Mouse (Mus musculus): ENCODE data around the gene Snd1. TPM values are rescaled to one million over a fixed set of nuclear protein-coding genes. Genes with fewer than 3 reads are reported as not detected.

The Snd1 gene
- polyA plus RNA-seq, 1 experiment from 2014 or later, result 111 TPM

DNA sequence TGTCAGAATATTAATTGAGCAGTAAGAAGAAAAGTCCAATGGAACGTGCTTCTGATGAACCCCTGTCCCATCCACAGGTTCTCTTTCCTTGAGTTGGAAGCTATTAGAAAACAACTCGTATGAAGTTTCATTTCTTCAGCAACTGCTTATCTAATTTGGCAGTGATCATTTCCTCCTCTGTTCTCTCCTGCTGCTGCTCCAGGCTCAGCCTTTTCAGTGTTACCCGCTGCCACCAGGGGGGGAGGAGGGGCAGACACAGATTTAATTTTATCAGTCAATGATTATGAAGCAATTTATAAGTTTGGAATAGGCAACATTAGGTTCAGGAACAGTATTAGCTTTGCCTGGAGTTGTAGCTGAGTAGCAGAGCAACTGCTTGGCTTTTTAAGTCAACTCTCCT, 291.7 kb downstream of the Snd1 start:
- H3K9ac ChIP-seq (ENCODE audit: low read length), result no peak overlapping the region
- no peak overlapping the region for H3K27ac ChIP-seq (ENCODE audit: low read depth, low read length)
- H3K36me3 ChIP-seq (ENCODE audit: control insufficient read depth, insufficient read depth, low read length), result no peaks in the 10 kb centered on the region
- no peak overlapping the region for H3K4me3 ChIP-seq (ENCODE audit: low read depth, low read length)
- 87% methylated on average over 3 of the region's 3 CpGs for WGBS
- ATAC-seq (ENCODE audit: insufficient read depth, low FRiP score, low TSS enrichment) (no peak), DNase-seq (ENCODE audit: low spot score) (no peak)
- H3K9me3 ChIP-seq (ENCODE audit: control insufficient read depth, low read length), result no peaks in the 10 kb centered on the region
- no peaks in the 10 kb centered on the region for H3K27me3 ChIP-seq (ENCODE audit: control insufficient read depth, insufficient read depth, low read length)
- H3K4me2 ChIP-seq (ENCODE audit: low read depth), result no peak overlapping the region
- H3K4me1 ChIP-seq (ENCODE audit: control insufficient read depth, insufficient read depth, low read length), result peaks cover 9% of the 10 kb centered on the region; the same call in 1 of the 2 replicates

- DNase-seq (ENCODE audit: low spot score), result no peak
- Histone ChIP-seq H3K27ac (ENCODE audit: low read depth, low read length) (no peak overlapping the region), H3K36me3 (ENCODE audit: control insufficient read depth, insufficient read depth, low read length) (no peaks in the 10 kb centered on the region), H3K4me1 (ENCODE audit: control insufficient read depth, insufficient read depth, low read length) (no peaks in the 10 kb centered on the region), H3K4me2 (ENCODE audit: low read depth) (no peak overlapping the region), H3K27me3 (ENCODE audit: control insufficient read depth, insufficient read depth, low read length) (no peaks in the 10 kb centered on the region), H3K9me3 (ENCODE audit: control insufficient read depth, low read length) (no peaks in the 10 kb centered on the region), H3K4me3 (ENCODE audit: low read depth, low read length) (no peak overlapping the region), H3K9ac (ENCODE audit: low read length) (no peak overlapping the region)
- no peak for ATAC-seq (ENCODE audit: insufficient read depth, low FRiP score, low TSS enrichment)
- 78% methylated on average over 6 of the region's 6 CpGs for WGBS
Measured at GRCm38 (mm10) chr6:28767891-28768481, 293.0 kb downstream of the Snd1 start.

DNA sequence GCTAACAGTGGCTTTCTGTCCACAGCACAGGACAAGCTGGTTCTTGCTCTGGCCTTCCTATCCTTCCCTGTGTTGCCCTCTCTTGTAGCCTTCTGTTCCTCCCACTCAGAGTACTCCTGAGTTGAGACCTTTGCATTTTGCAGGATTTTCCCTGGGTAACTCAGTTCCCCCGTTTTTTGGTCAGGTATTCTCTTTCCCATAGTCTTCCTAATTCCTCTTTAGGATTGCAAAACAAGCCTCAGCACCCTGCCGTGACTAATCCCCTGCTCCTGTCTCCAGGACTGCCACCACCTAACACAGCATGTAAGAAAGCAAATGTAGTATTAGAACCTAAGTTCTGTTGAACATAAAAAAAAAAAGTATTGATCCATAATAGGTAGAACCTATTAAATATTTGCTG, 296.4 kb downstream of the Snd1 start:
- DNase-seq (ENCODE audit: low spot score) (no peak), ATAC-seq (ENCODE audit: insufficient read depth, low FRiP score, low TSS enrichment) (no peak)
- WGBS, result 38% methylated on average over 2 of the region's 2 CpGs
- no peak overlapping the region for H3K9ac ChIP-seq (ENCODE audit: low read length)
- H3K4me3 ChIP-seq (ENCODE audit: low read depth, low read length), result no peak overlapping the region
- H3K4me2 ChIP-seq (ENCODE audit: low read depth), result no peak overlapping the region
- H3K27ac ChIP-seq (ENCODE audit: low read depth, low read length), result no peak overlapping the region
- no peaks in the 10 kb centered on the region for H3K36me3 ChIP-seq (ENCODE audit: control insufficient read depth, insufficient read depth, low read length)
- H3K27me3 ChIP-seq (ENCODE audit: control insufficient read depth, insufficient read depth, low read length), result no peaks in the 10 kb centered on the region
- H3K9me3 ChIP-seq (ENCODE audit: control insufficient read depth, low read length), result no peaks in the 10 kb centered on the region
- no peaks in the 10 kb centered on the region for H3K4me1 ChIP-seq (ENCODE audit: control insufficient read depth, insufficient read depth, low read length)

DNA sequence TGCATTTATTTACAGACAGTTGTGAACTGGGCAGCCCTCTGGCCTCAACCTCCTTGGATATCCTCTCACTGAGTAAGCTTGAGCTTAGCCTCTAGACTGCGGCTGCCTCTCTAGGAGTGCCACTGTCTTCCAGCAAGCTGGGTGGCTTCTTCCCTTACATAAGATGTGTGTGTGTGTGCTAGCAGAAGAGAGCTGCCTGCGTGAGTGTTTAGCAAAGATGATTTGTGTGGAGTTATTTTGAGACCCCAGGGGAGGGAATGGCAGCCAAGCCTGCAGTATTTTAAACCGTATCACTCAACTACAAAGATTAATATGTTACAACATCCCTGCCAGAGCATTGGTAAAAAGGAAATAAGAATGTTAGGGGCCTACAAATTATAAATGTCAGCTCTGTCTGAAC, 306.8 kb downstream of the Snd1 start:
- H3K36me3 ChIP-seq (ENCODE audit: control insufficient read depth, insufficient read depth, low read length), result no peaks in the 10 kb centered on the region
- H3K27ac ChIP-seq (ENCODE audit: low read depth, low read length), result no peak overlapping the region
- no peaks in the 10 kb centered on the region for H3K9me3 ChIP-seq (ENCODE audit: control insufficient read depth, low read length)
- H3K4me2 ChIP-seq (ENCODE audit: low read depth), result no peak overlapping the region
- no peaks in the 10 kb centered on the region for H3K27me3 ChIP-seq (ENCODE audit: control insufficient read depth, insufficient read depth, low read length)
- DNase-seq (ENCODE audit: low spot score) (no peak), ATAC-seq (ENCODE audit: insufficient read depth, low FRiP score, low TSS enrichment) (no peak)
- 60% methylated on average over 3 of the region's 3 CpGs for WGBS
- peaks cover 13% of the 10 kb centered on the region for H3K4me1 ChIP-seq (ENCODE audit: control insufficient read depth, insufficient read depth, low read length)
- H3K4me3 ChIP-seq (ENCODE audit: low read depth, low read length), result no peak overlapping the region
- H3K9ac ChIP-seq (ENCODE audit: low read length), result no peak overlapping the region

- H3K9ac ChIP-seq (ENCODE audit: low read length), result no peak overlapping the region
- H3K27me3 ChIP-seq (ENCODE audit: control insufficient read depth, insufficient read depth, low read length), result no peaks in the 10 kb centered on the region
- DNase-seq (ENCODE audit: low spot score) (no peak), ATAC-seq (ENCODE audit: insufficient read depth, low FRiP score, low TSS enrichment) (0 out of 2 replicates have a peak, but pooled peaks have one; percentile 45)
- peak overlapping the region; percentile 2; the same call in 1 of the 2 replicates for H3K27ac ChIP-seq (ENCODE audit: low read depth, low read length)
- WGBS, result 66% methylated on average over 4 of the region's 4 CpGs
- H3K4me2 ChIP-seq (ENCODE audit: low read depth), result no peak overlapping the region
- peaks cover 13% of the 10 kb centered on the region for H3K4me1 ChIP-seq (ENCODE audit: control insufficient read depth, insufficient read depth, low read length)
- H3K4me3 ChIP-seq (ENCODE audit: low read depth, low read length), result no peak overlapping the region
- H3K9me3 ChIP-seq (ENCODE audit: control insufficient read depth, low read length), result no peaks in the 10 kb centered on the region
- H3K36me3 ChIP-seq (ENCODE audit: control insufficient read depth, insufficient read depth, low read length), result no peaks in the 10 kb centered on the region
Measured at GRCm38 (mm10) chr6:28783082-28783647, 308.2 kb downstream of the Snd1 start.

- H3K36me3 ChIP-seq (ENCODE audit: control insufficient read depth, insufficient read depth, low read length), result no peaks in the 10 kb centered on the region
- no peak overlapping the region for H3K9ac ChIP-seq (ENCODE audit: low read length)
- ATAC-seq (ENCODE audit: insufficient read depth, low FRiP score, low TSS enrichment) (no peak), DNase-seq (ENCODE audit: low spot score) (no peak)
- no peaks in the 10 kb centered on the region for H3K27me3 ChIP-seq (ENCODE audit: control insufficient read depth, insufficient read depth, low read length)
- H3K27ac ChIP-seq (ENCODE audit: low read depth, low read length), result 0 out of 2 replicates have a peak overlapping the region, but pooled peaks have one; percentile 2
- 59% methylated on average over 5 of the region's 5 CpGs for WGBS
- H3K9me3 ChIP-seq (ENCODE audit: control insufficient read depth, low read length), result no peaks in the 10 kb centered on the region
- H3K4me3 ChIP-seq (ENCODE audit: low read depth, low read length), result no peak overlapping the region
- H3K4me2 ChIP-seq (ENCODE audit: low read depth), result no peak overlapping the region
- peaks cover 13% of the 10 kb centered on the region for H3K4me1 ChIP-seq (ENCODE audit: control insufficient read depth, insufficient read depth, low read length)
Measured at GRCm38 (mm10) chr6:28783953-28784352, 309.0 kb downstream of the Snd1 start.

DNA sequence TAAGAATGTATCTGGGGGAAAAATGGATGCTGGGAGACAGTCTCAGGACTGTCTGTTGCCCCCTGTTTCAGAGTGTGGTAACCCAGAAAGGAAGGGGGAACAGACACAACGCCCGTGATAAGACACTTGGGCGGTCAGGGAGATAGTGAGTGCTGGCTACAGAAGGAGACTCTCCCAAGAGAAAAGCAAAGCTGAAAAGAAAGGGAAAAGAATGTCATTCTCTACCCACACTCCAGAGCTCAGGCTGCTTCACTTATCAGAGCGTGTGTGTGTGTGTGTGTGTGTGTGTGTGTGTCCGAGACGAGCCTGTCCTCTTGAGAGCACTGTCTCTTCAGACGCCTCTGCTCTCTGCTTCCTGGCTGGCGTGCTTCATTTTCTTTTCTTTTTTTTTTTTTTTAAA, 310.8 kb downstream of the Snd1 start:
- 85% methylated on average over 8 of the region's 8 CpGs for WGBS
- DNase-seq (ENCODE audit: low spot score) (no peak), ATAC-seq (ENCODE audit: insufficient read depth, low FRiP score, low TSS enrichment) (no peak)

GRCm38 (mm10) chr6:28787133-28787532, 312.2 kb downstream of the Snd1 start:
- peaks cover 11% of the 10 kb centered on the region for H3K4me1 ChIP-seq (ENCODE audit: control insufficient read depth, insufficient read depth, low read length)
- no peaks in the 10 kb centered on the region for H3K9me3 ChIP-seq (ENCODE audit: control insufficient read depth, low read length)
- no peak overlapping the region for H3K27ac ChIP-seq (ENCODE audit: low read depth, low read length)
- no peak overlapping the region for H3K4me3 ChIP-seq (ENCODE audit: low read depth, low read length)
- ATAC-seq (ENCODE audit: insufficient read depth, low FRiP score, low TSS enrichment) (no peak), DNase-seq (ENCODE audit: low spot score) (no peak)
- H3K9ac ChIP-seq (ENCODE audit: low read length), result no peak overlapping the region
- 55% methylated on average over 6 of the region's 6 CpGs for WGBS
- no peaks in the 10 kb centered on the region for H3K36me3 ChIP-seq (ENCODE audit: control insufficient read depth, insufficient read depth, low read length)
- H3K4me2 ChIP-seq (ENCODE audit: low read depth), result no peak overlapping the region
- H3K27me3 ChIP-seq (ENCODE audit: control insufficient read depth, insufficient read depth, low read length), result no peaks in the 10 kb centered on the region

More for the DNA sequence above, 310.8 kb downstream of the Snd1 start:
- H3K4me2 ChIP-seq (ENCODE audit: low read depth), result no peak overlapping the region
- peaks cover 13% of the 10 kb centered on the region for H3K4me1 ChIP-seq (ENCODE audit: control insufficient read depth, insufficient read depth, low read length)
- H3K27me3 ChIP-seq (ENCODE audit: control insufficient read depth, insufficient read depth, low read length), result no peaks in the 10 kb centered on the region
- no peak overlapping the region for H3K4me3 ChIP-seq (ENCODE audit: low read depth, low read length)
- H3K36me3 ChIP-seq (ENCODE audit: control insufficient read depth, insufficient read depth, low read length), result no peaks in the 10 kb centered on the region
- H3K27ac ChIP-seq (ENCODE audit: low read depth, low read length), result no peak overlapping the region
- no peak overlapping the region for H3K9ac ChIP-seq (ENCODE audit: low read length)
- H3K9me3 ChIP-seq (ENCODE audit: control insufficient read depth, low read length), result no peaks in the 10 kb centered on the region

DNA sequence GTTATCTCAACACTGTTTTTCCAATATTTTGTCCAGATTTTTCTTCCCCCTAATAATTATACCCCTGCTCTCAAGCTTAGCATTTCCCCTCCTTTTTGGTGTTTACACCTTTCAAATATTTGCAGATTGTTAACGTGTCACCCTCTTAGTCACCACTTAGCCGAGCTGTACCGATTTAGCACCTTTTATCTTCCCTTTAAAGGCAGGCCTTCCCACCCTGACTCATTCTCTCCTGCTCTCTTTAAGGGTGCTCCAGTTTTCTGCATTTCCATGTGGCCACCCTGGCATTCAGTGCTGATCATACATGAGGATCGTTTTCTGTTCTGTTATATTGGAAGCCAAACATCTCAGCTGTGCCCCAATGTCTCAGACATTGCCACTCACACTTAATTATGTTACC, 314.7 kb downstream of the Snd1 start:
- H3K27me3 ChIP-seq (ENCODE audit: control insufficient read depth, insufficient read depth, low read length), result no peaks in the 10 kb centered on the region
- DNase-seq (ENCODE audit: low spot score) (no peak), ATAC-seq (ENCODE audit: insufficient read depth, low FRiP score, low TSS enrichment) (no peak)
- no peaks in the 10 kb centered on the region for H3K9me3 ChIP-seq (ENCODE audit: control insufficient read depth, low read length)
- H3K27ac ChIP-seq (ENCODE audit: low read depth, low read length), result no peak overlapping the region
- H3K9ac ChIP-seq (ENCODE audit: low read length), result no peak overlapping the region
- no peak overlapping the region for H3K4me3 ChIP-seq (ENCODE audit: low read depth, low read length)
- WGBS, result 73% methylated on average over 4 of the region's 4 CpGs
- no peaks in the 10 kb centered on the region for H3K36me3 ChIP-seq (ENCODE audit: control insufficient read depth, insufficient read depth, low read length)
- H3K4me2 ChIP-seq (ENCODE audit: low read depth), result no peak overlapping the region
- H3K4me1 ChIP-seq (ENCODE audit: control insufficient read depth, insufficient read depth, low read length), result no peaks in the 10 kb centered on the region

Measured in neural tube, embryonic 11.5 days (tissue).